Mouse (Mus musculus): ENCODE measurements around the gene Clybl. TPM values are rescaled to one million over a fixed set of nuclear protein-coding genes. Genes with fewer than 3 reads are reported as not detected.

The Clybl gene
- total and polyA plus RNA-seq, 3 experiments, result 16.5 to 25.7 (median 18.7) TPM

- Histone ChIP-seq H3K4me1 (ENCODE audit: control insufficient read depth in 1 of 2, insufficient read depth in 2 of 2) (peaks cover 0 to 4% of the 10 kb centered on the region in 2 experiments; a peak in 1 of 4 replicates), H3K36me3 (replicated peaks in 1 of 2; ENCODE audit: control insufficient read depth in 1 of 2, insufficient read depth in 1 of 2, low read length in 1 of 2) (peaks cover 0 to 10% of the 10 kb centered on the region in 2 experiments), H3K79me2 (replicated peaks; ENCODE audit: control insufficient read depth, extremely low read depth, insufficient read depth, poor library complexity, severe bottlenecking) (no peaks in the 10 kb centered on the region), H3K4me3 (replicated peaks in 1 of 3; ENCODE audit: low read depth in 2 of 3, low read length in 2 of 3, poor library complexity in 1 of 3) (no peak overlapping the region), H3K27me3 (replicated peaks) (no peaks in the 10 kb centered on the region), H3K9ac (ENCODE audit: insufficient read depth, low read depth) (no peak overlapping the region), H3K4me2 (ENCODE audit: insufficient read depth, low read depth, poor library complexity, severe bottlenecking) (no peak overlapping the region), H3K9me3 (replicated peaks; ENCODE audit: low read length) (peaks cover 6% of the 10 kb centered on the region), H3K27ac (ENCODE audit: insufficient read depth, low read depth) (no peak overlapping the region)
- DNase-seq (ENCODE audit: extremely low read depth), result no peak
- dilution Hi-C loops (cut with MboI; ENCODE audit: extremely low pct_ligation_motif_present, extremely low pct_unique_long_range_greater_than_20kb, low sequenced_read_pairs), result no loop called here
- in situ Hi-C loops (cut with MboI; ENCODE audit: low pct_ligation_motif_present, low pct_unique_long_range_greater_than_20kb, low sequenced_read_pairs), result loop anchor here (25.0 kb wide), 2 partner anchors 437 to 687 kb away; no protein-coding TSS in a partner anchor
- TF ChIP-seq ZNF384 (IDR thresholded peaks at IDR 0.05; ENCODE audit: low read depth, low read length) (no peak), MAZ (IDR thresholded peaks at IDR 0.05; ENCODE audit: low read depth, low read length) (no peak), ZC3H11A (IDR thresholded peaks at IDR 0.05; ENCODE audit: low read depth, low read length) (no peak), RAD21 (IDR thresholded peaks at IDR 0.05; ENCODE audit: low read depth, low read length) (no peak), MAX (IDR thresholded peaks at IDR 0.05; ENCODE audit: low read length) (no peak), ZMIZ1 (IDR thresholded peaks at IDR 0.05; ENCODE audit: low read depth, low read length) (no peak), ZKSCAN1 (IDR thresholded peaks at IDR 0.05; ENCODE audit: borderline replicate concordance, low read depth, low read length) (no peak), HCFC1 (IDR thresholded peaks at IDR 0.05; ENCODE audit: low read depth, low read length) (no peak), KAT2A (IDR thresholded peaks at IDR 0.05; ENCODE audit: insufficient replicate concordance, low read length) (no peak), MAFK (IDR thresholded peaks at IDR 0.05; ENCODE audit: insufficient replicate concordance, low read length) (no peak), CHD2 (IDR thresholded peaks at IDR 0.05; ENCODE audit: low read length) (no peak), RCOR1 (conservative IDR thresholded peaks at IDR 0.05; ENCODE audit: low read depth, low read length) (no peak), POLR2A (IDR thresholded peaks at IDR 0.05; ENCODE audit: low read depth, low read length) (no peak), E2F4 (IDR thresholded peaks at IDR 0.05; ENCODE audit: insufficient replicate concordance, low read depth, low read length) (no peak), MEF2A (IDR thresholded peaks at IDR 0.05; ENCODE audit: borderline replicate concordance, low read depth, low read length) (no peak), PAX5 (IDR thresholded peaks at IDR 0.05; ENCODE audit: low read length) (no peak), CTCF (conservative IDR thresholded peaks at IDR 0.05 in 1 of 2, IDR thresholded peaks at IDR 0.05 in 1 of 2; ENCODE audit: low read depth in 2 of 2, low read length in 2 of 2) (no peak)
Observed at GRCm38 (mm10) chr14:122200247-122200885, 18.9 kb downstream of the Clybl start.

- TF ChIP-seq MAX (IDR thresholded peaks at IDR 0.05; ENCODE audit: low read length) (no peak), MAZ (IDR thresholded peaks at IDR 0.05; ENCODE audit: low read depth, low read length) (no peak), ETS1 (conservative IDR thresholded peaks at IDR 0.05; ENCODE audit: low read depth, low read length) (no peak), CHD2 (IDR thresholded peaks at IDR 0.05; ENCODE audit: low read length) (no peak), USF1 (IDR thresholded peaks at IDR 0.05; ENCODE audit: low read depth, low read length) (no peak), MYC (IDR thresholded peaks at IDR 0.05; ENCODE audit: low read depth, low read length) (no peak), POLR2A (IDR thresholded peaks at IDR 0.05; ENCODE audit: low read depth, low read length) (no peak)
- no peak overlapping the region for H3K27ac ChIP-seq (ENCODE audit: insufficient read depth, low read depth)
- no peak for DNase-seq (ENCODE audit: extremely low read depth)
- no peak overlapping the region for H3K9ac ChIP-seq (ENCODE audit: insufficient read depth, low read depth)
- peaks cover 0 to 7% of the 10 kb centered on the region in 2 experiments; a peak in 1 of 4 replicates for H3K4me1 ChIP-seq (ENCODE audit: control insufficient read depth in 1 of 2, insufficient read depth in 2 of 2)
- no peaks in the 10 kb centered on the region for H3K27me3 ChIP-seq (replicated peaks)
- dilution Hi-C loops (cut with MboI; ENCODE audit: extremely low pct_ligation_motif_present, extremely low pct_unique_long_range_greater_than_20kb, low sequenced_read_pairs), result no loop called here
- peaks cover 0 to 14% of the 10 kb centered on the region in 2 experiments for H3K36me3 ChIP-seq (replicated peaks in 1 of 2; ENCODE audit: control insufficient read depth in 1 of 2, insufficient read depth in 1 of 2, low read length in 1 of 2)
- H3K4me3 ChIP-seq (replicated peaks in 1 of 3; ENCODE audit: low read depth in 2 of 3, low read length in 2 of 3, poor library complexity in 1 of 3), result no peak overlapping the region
- no peak overlapping the region for H3K4me2 ChIP-seq (ENCODE audit: insufficient read depth, low read depth, poor library complexity, severe bottlenecking)
- H3K79me2 ChIP-seq (replicated peaks; ENCODE audit: control insufficient read depth, extremely low read depth, insufficient read depth, poor library complexity, severe bottlenecking), result 0 out of 2 replicates have a peak, but pooled peaks cover 4% of the 10 kb centered on the region
- peaks cover 7% of the 10 kb centered on the region for H3K9me3 ChIP-seq (replicated peaks; ENCODE audit: low read length)
- in situ Hi-C loops (cut with MboI; ENCODE audit: low pct_ligation_motif_present, low pct_unique_long_range_greater_than_20kb, low sequenced_read_pairs), result loop anchor here (25.0 kb wide), 2 partner anchors 428 to 678 kb away; no protein-coding TSS in a partner anchor
Observed at GRCm38 (mm10) chr14:122209177-122209576, 27.7 kb downstream of the Clybl start.

Data from CH12.LX (cell line).